Mouse (Mus musculus) kidney, embryonic 14.5 days (tissue): ENCODE data around the gene Rgs7. TPM values are rescaled to one million over a fixed set of nuclear protein-coding genes. Genes with fewer than 3 reads are reported as not detected.

Experiments
- ATAC-seq: fragments of 200-750 bp; cut with Nextera tagmentation; 2 replicates; pipeline ENCODE4 v1.8.0; 2017; ENCODE audit warnings: moderate number of reproducible peaks, mild to moderate bottlenecking, moderate TSS enrichment, moderate library complexity; ENCODE audit not compliant: low FRiP score, low TSS enrichment
- H3K27ac ChIP-seq: fragments of 300-500 bp; sonication (generic); 2 replicates; pipeline ENCODE4 v1.5.1; 2014; ENCODE audit warnings: low read depth, mild to moderate bottlenecking, low read length, moderate library complexity, mixed read lengths
- H3K27me3 ChIP-seq: fragments of 300-500 bp; sonication (generic); 2 replicates; pipeline ENCODE4 v1.6.1; 2014; ENCODE audit warnings: mild to moderate bottlenecking, low read length; ENCODE audit not compliant: control insufficient read depth, insufficient read depth
- H3K36me3 ChIP-seq: fragments of 300-500 bp; sonication (generic); 2 replicates; pipeline ENCODE4 v1.6.1; 2014; ENCODE audit warnings: low read length, mixed read lengths; ENCODE audit not compliant: control insufficient read depth, insufficient read depth
- H3K4me1 ChIP-seq: fragments of 300-500 bp; sonication (generic); 2 replicates; pipeline ENCODE4 v1.6.1; 2014; ENCODE audit warnings: low read length, mixed read lengths; ENCODE audit not compliant: control insufficient read depth, insufficient read depth
- H3K4me2 ChIP-seq: fragments of 300-500 bp; sonication (generic); replicated peaks from 2 replicates; pipeline ENCODE4 v1.6.1; 2014; ENCODE audit warnings: low read depth, mild to moderate bottlenecking, low read length
- H3K4me3 ChIP-seq: fragments of 300-500 bp; sonication (generic); 2 replicates; pipeline ENCODE4 v1.5.1; 2014; ENCODE audit warnings: mild to moderate bottlenecking, low read length
- H3K9ac ChIP-seq: fragments of 300-500 bp; sonication (generic); 2 replicates; pipeline ENCODE4 v1.6.1; 2014; ENCODE audit warnings: low read depth, mild to moderate bottlenecking, low read length, moderate library complexity
- H3K9me3 ChIP-seq: fragments of 300-500 bp; sonication (generic); 2 replicates; pipeline ENCODE4 v1.6.1; 2016; ENCODE audit warnings: low read length; ENCODE audit not compliant: control insufficient read depth
- WGBS: fragments of 180-500 bp; shearing (Covaris S2); extraction: QIAGEN DNeasy Blood & Tissue Kit; methylation state at CpG from one replicate; pipeline ENCODE4 v1.1.7; 2014; 5-methylcytosine and 5-hydroxymethylcytosine counted together
- polyA plus RNA-seq: library from polyadenylated mRNA; unstranded; fragments of >200 nt; fragmentation: Nextera tagmentation; extraction: Ambion mirVana; gene quantifications from 2 replicates; pipeline ENCODE4 v1.2.1, GENCODE M21; 2014

The Rgs7 gene
- polyA plus RNA-seq, 1 experiment from 2014 or later = 0.34 TPM

- ATAC-seq = no peak
- 66% methylated on average over 7 of the region's 7 CpGs for WGBS
- Histone ChIP-seq H3K4me3 (no peak overlapping the region), H3K4me2 (no peak overlapping the region), H3K27ac (no peak overlapping the region), H3K27me3 (no peaks in the 10 kb centered on the region), H3K4me1 (0 out of 2 replicates have a peak, but pooled peaks cover 3% of the 10 kb centered on the region), H3K9me3 (no peaks in the 10 kb centered on the region), H3K36me3 (no peaks in the 10 kb centered on the region), H3K9ac (no peak overlapping the region)
These were observed 466.5 kb downstream of the Rgs7 start for GRCm38 (mm10) chr1:175025781-175026309.

- 0 out of 2 replicates have a peak, but pooled peaks cover 3% of the 10 kb centered on the region for H3K4me1 ChIP-seq
- H3K36me3 ChIP-seq = no peaks in the 10 kb centered on the region
- H3K27ac ChIP-seq = no peak overlapping the region
- ATAC-seq = no peak
- H3K4me2 ChIP-seq = no peak overlapping the region
- 66% methylated on average over 1 of the region's 1 CpGs for WGBS
- H3K9ac ChIP-seq = no peak overlapping the region
- no peaks in the 10 kb centered on the region for H3K27me3 ChIP-seq
- H3K4me3 ChIP-seq = no peak overlapping the region
- no peaks in the 10 kb centered on the region for H3K9me3 ChIP-seq
These were observed 468.2 kb downstream of the Rgs7 start for GRCm38 (mm10) chr1:175024136-175024535.

Other genes with a start within 250 kb of the Rgs7 start
- not detected in 2 replicates for gene Kmo, start 127.9 kb upstream of the Rgs7 start, polyA plus RNA-seq
- gene Fh1, start 133.1 kb upstream of the Rgs7 start, polyA plus RNA-seq = 116 and 140 TPM in 2 replicates
- gene Opn3, start 200.3 kb upstream of the Rgs7 start, polyA plus RNA-seq = 8.6 and 9.0 TPM in 2 replicates
- gene Chml, start 200.4 kb upstream of the Rgs7 start, polyA plus RNA-seq = 3.4 and 5.7 TPM in 2 replicates
- gene Wdr64, start 206.1 kb upstream of the Rgs7 start, polyA plus RNA-seq = not detected in 2 replicates